Mouse (Mus musculus): ENCODE measurements around the gene Coro1c.

- TF ChIP-seq USF1 (IDR thresholded peaks at IDR 0.05; ENCODE audit: low read depth, low read length): no peak
- peak; percentile 55; the same call in 1 of the 2 replicates for TF ChIP-seq POLR2A (IDR thresholded peaks at IDR 0.05; ENCODE audit: low read depth, low read length)
Observed at GRCm38 (mm10) chr5:113832490-113832901, 76.1 kb downstream of the Coro1c start, which contains the start of gene Selplg.

All from CH12.LX (cell line).